Mouse (Mus musculus) myocyte (in vitro differentiated cells): ENCODE results near the gene Ctcf.

ENCODE experiments used
- E2F4 ChIP-seq: IDR thresholded peaks from one replicate; pipeline ENCODE4 v1.6.1; 2011; ENCODE audit warnings: mild to moderate bottlenecking, control low read depth, moderate library complexity; ENCODE audit not compliant: insufficient read depth
- MAX ChIP-seq: IDR thresholded peaks from one replicate; pipeline ENCODE4 v1.6.1; 2011; ENCODE audit warnings: low read depth, mild to moderate bottlenecking, control low read depth
- MYOD1 ChIP-seq, 3 experiments: IDR thresholded peaks; one replicate each; pipeline ENCODE4 v1.6.1; 2011; ENCODE audit warnings: control low read depth in 2 of 3, low read depth in 2 of 3, mild to moderate bottlenecking in 2 of 3, moderate library complexity in 1 of 3; ENCODE audit not compliant: insufficient read length in 2 of 3, control insufficient read depth in 1 of 3
- MYOG ChIP-seq, 3 experiments: IDR thresholded peaks; one replicate each; pipeline ENCODE4 v1.6.1; 2011; ENCODE audit warnings: control low read depth in 2 of 3, low read depth in 2 of 3, mild to moderate bottlenecking in 2 of 3; ENCODE audit not compliant: insufficient read length in 2 of 3, control insufficient read depth in 1 of 3, insufficient read depth in 1 of 3
- POLR2A ChIP-seq: IDR thresholded peaks from one replicate; pipeline ENCODE4 v1.6.1; 2011; ENCODE audit warnings: low read depth, mild to moderate bottlenecking, control low read depth, moderate library complexity; ENCODE audit not compliant: insufficient read length
- POLR2AphosphoS2 ChIP-seq: IDR thresholded peaks from one replicate; pipeline ENCODE4 v1.6.1; 2011; ENCODE audit warnings: low read depth, control low read depth; ENCODE audit not compliant: insufficient read length
- REST ChIP-seq: IDR thresholded peaks from one replicate; pipeline ENCODE4 v1.6.1; 2011; ENCODE audit warnings: mild to moderate bottlenecking, control low read depth, moderate library complexity; ENCODE audit not compliant: insufficient read depth, insufficient read length
- TCF12 ChIP-seq: IDR thresholded peaks from one replicate; pipeline ENCODE4 v1.6.1; 2011; ENCODE audit warnings: mild to moderate bottlenecking, control low read depth; ENCODE audit not compliant: poor library complexity, insufficient read depth, severe bottlenecking
- TCF3 ChIP-seq: IDR thresholded peaks from one replicate; pipeline ENCODE4 v1.6.1; 2011; ENCODE audit warnings: low read depth, control low read depth; ENCODE audit not compliant: insufficient read length
- USF1 ChIP-seq: IDR thresholded peaks from one replicate; pipeline ENCODE4 v1.6.1; 2011; ENCODE audit warnings: low read depth, mild to moderate bottlenecking, control low read depth, moderate library complexity

GRCm38 (mm10) chr8:105640511-105640910 lies 4.1 kb downstream of the Ctcf start:
- TF ChIP-seq MAX (no peak), POLR2A (no peak), POLR2AphosphoS2 (no peak), USF1 (no peak), TCF12 (no peak), MYOG (IDR thresholded peaks at IDR 0.05; ENCODE audit: control insufficient read depth in 1 of 3, insufficient read depth in 1 of 3, insufficient read length in 2 of 3, low read depth in 2 of 3) (no peak), TCF3 (no peak), MYOD1 (IDR thresholded peaks at IDR 0.05; ENCODE audit: control insufficient read depth in 1 of 3, insufficient read length in 2 of 3, low read depth in 2 of 3) (no peak), REST (no peak), E2F4 (no peak)
